ENCODE assay signal across 8 mouse cellular contexts in genomic region chr11:76397650-76398311, GRCm38 (mm10). TPM values are rescaled to one million over a fixed set of nuclear protein-coding genes. Genes with fewer than 3 reads are reported as not detected.
A peak's percentile ranks its signal among the peaks of the same experiment; 100 is the strongest.
DNase-seq lines count a peak whose midpoint lies in the region; ATAC-seq and TF ChIP-seq lines count a peak whose summit lies in the region.

No protein-coding gene starts in this region.

- 0 out of 2 replicates have a peak overlapping the region, but pooled peaks have one; percentile 80 for H3K27ac ChIP-seq in heart, postnatal 0 days (ENCODE audit: low read depth)
- H3K27ac ChIP-seq in limb, embryonic 12.5 days: peak overlapping the region; percentile 92

- H3K9me3 ChIP-seq in heart, postnatal 0 days (replicated peaks; ENCODE audit: control insufficient read depth, low read length): no peaks in the 10 kb centered on the region
- H3K9me3 ChIP-seq in limb, embryonic 12.5 days: no peaks in the 10 kb centered on the region

- peaks cover 56% of the 10 kb centered on the region for H3K79me2 ChIP-seq in myocyte (ENCODE audit: control insufficient read depth, insufficient read depth)

- TF ChIP-seq CTCF in heart, postnatal 0 days (IDR thresholded peaks at IDR 0.05; ENCODE audit: low read depth): no peak

- peak overlapping the region; percentile 89 for H3K4me3 ChIP-seq in heart, postnatal 0 days (ENCODE audit: low read depth, low read length)
- peak overlapping the region; percentile 88 for H3K4me3 ChIP-seq in limb, embryonic 12.5 days (replicated peaks)
- H3K4me3 ChIP-seq in myocyte: peak overlapping the region; percentile 98

- H3K4me2 ChIP-seq in heart, postnatal 0 days (ENCODE audit: low read depth, low read length): peak overlapping the region; percentile 100
- peak overlapping the region; percentile 90 for H3K4me2 ChIP-seq in limb, embryonic 12.5 days
- H3K4me2 ChIP-seq in myocyte (ENCODE audit: low read depth): peak overlapping the region; percentile 95

- peak overlapping the region; percentile 66 for H3ac ChIP-seq in myocyte (ENCODE audit: control insufficient read depth, insufficient read length)

- no peaks in the 10 kb centered on the region for H3K27me3 ChIP-seq in heart, postnatal 0 days (ENCODE audit: control insufficient read depth, insufficient read depth, low read length)
- no peaks in the 10 kb centered on the region for H3K27me3 ChIP-seq in limb, embryonic 12.5 days
- no peaks in the 10 kb centered on the region for H3K27me3 ChIP-seq in myocyte (ENCODE audit: control insufficient read depth, insufficient read depth, insufficient read length)

- WGBS in heart, postnatal 0 days: 2% methylated on average over 25 of the region's 26 CpGs
- WGBS in limb, embryonic 12.5 days: 1% methylated on average over 26 of the region's 26 CpGs

- no peak for ATAC-seq in heart, postnatal 0 days (ENCODE audit: insufficient read depth, low read depth)
- ATAC-seq in limb, embryonic 12.5 days (ENCODE audit: insufficient number of reproducible peaks, insufficient read depth, low FRiP score, low TSS enrichment, low read depth): no peak; the same call in 1 of the 2 replicates
- ATAC-seq in frontal cortex, adult (ENCODE audit: low TSS enrichment): no peak

- no peak for TF ChIP-seq EP300 in heart, postnatal 0 days (IDR thresholded peaks at IDR 0.05; ENCODE audit: low read depth)

- TF ChIP-seq POLR2A in myocyte (IDR thresholded peaks at IDR 0.05; ENCODE audit: insufficient read length, low read depth): no peak

- H3K9ac ChIP-seq in heart, postnatal 0 days (replicated peaks; ENCODE audit: low read depth, low read length): peak overlapping the region; percentile 71
- peak overlapping the region; percentile 89 for H3K9ac ChIP-seq in limb, embryonic 12.5 days (replicated peaks)

- peak; percentile 57 for DNase-seq in ovary, postnatal 36 days (ENCODE audit: low spot score)
- DNase-seq in ovary, adult 18-20 months (ENCODE audit: low spot score): no peak
- DNase-seq in embryo, embryonic 11.5 days (ENCODE audit: low read depth, low spot score): peak; percentile 62
- peak; percentile 26 for DNase-seq in heart, postnatal 0 days (ENCODE audit: low spot score)
- DNase-seq in ovary, postnatal 14 days (ENCODE audit: low spot score): no peak

- H3K36me3 ChIP-seq in heart, postnatal 0 days (replicated peaks; ENCODE audit: control insufficient read depth, insufficient read depth, low read length): no peaks in the 10 kb centered on the region
- H3K36me3 ChIP-seq in limb, embryonic 12.5 days: no peaks in the 10 kb centered on the region
- no peaks in the 10 kb centered on the region for H3K36me3 ChIP-seq in myocyte (ENCODE audit: control insufficient read depth, insufficient read depth)

- H3K4me1 ChIP-seq in heart, postnatal 0 days (ENCODE audit: control insufficient read depth, insufficient read depth): no peaks in the 10 kb centered on the region
- peaks cover 27% of the 10 kb centered on the region for H3K4me1 ChIP-seq in limb, embryonic 12.5 days (replicated peaks)

TF ChIP-seq in myocyte, 11 proteins besides CTCF, POLR2A, EP300 and RAD21:
- no peak for TF ChIP-seq USF1 (IDR thresholded peaks at IDR 0.05; ENCODE audit: low read depth)
- TF ChIP-seq MAX (IDR thresholded peaks at IDR 0.05; ENCODE audit: low read depth): no peak
- TF ChIP-seq MYOG (IDR thresholded peaks at IDR 0.05; ENCODE audit: control insufficient read depth in 1 of 3, insufficient read depth in 1 of 3, insufficient read length in 2 of 3, low read depth in 2 of 3): no peak
- TF ChIP-seq SRF (IDR thresholded peaks at IDR 0.05; ENCODE audit: control insufficient read depth, insufficient read length, low read depth): no peak
- TF ChIP-seq TCF12 (IDR thresholded peaks at IDR 0.05; ENCODE audit: insufficient read depth, poor library complexity, severe bottlenecking): no peak
- TF ChIP-seq POLR2AphosphoS2 (IDR thresholded peaks at IDR 0.05; ENCODE audit: insufficient read length, low read depth): no peak
- no peak for TF ChIP-seq MYOD1 (IDR thresholded peaks at IDR 0.05; ENCODE audit: control insufficient read depth in 1 of 3, insufficient read length in 2 of 3, low read depth in 2 of 3)
- TF ChIP-seq TCF3 (IDR thresholded peaks at IDR 0.05; ENCODE audit: insufficient read length, low read depth): no peak
- TF ChIP-seq E2F4 (IDR thresholded peaks at IDR 0.05; ENCODE audit: insufficient read depth): no peak
- no peak for TF ChIP-seq CEBPB (IDR thresholded peaks at IDR 0.05; ENCODE audit: insufficient read depth, poor library complexity, severe bottlenecking)
- no peak for TF ChIP-seq REST (IDR thresholded peaks at IDR 0.05; ENCODE audit: insufficient read depth, insufficient read length)

RNA-seq across cellular contexts. Expression of gene Nxn, which starts 1.2 kb away (rescaled TPM):
- 35.6 and 50.7 TPM in 2 replicates for total RNA-seq in heart, postnatal 0 days (2014; rRNA removed; ENCODE audit: low replicate concordance)
- 10.6 TPM in 2 replicates for polyA plus RNA-seq in heart, postnatal 0 days (2015; fragmentation: Nextera tagmentation; extraction: Ambion mirVana)
- 61.2 and 67.7 TPM in 2 replicates for polyA plus RNA-seq in limb, embryonic 12.5 days (2016; fragmentation: Nextera tagmentation; extraction: Ambion mirVana)
- polyA plus RNA-seq in myocyte (2012; fragmentation: generic; extraction: Trizol): 76.8 TPM

RNA-seq across cellular contexts. Expression of gene Timm22, which starts 9.0 kb away (rescaled TPM):
- total RNA-seq in heart, postnatal 0 days (2014; rRNA removed; ENCODE audit: low replicate concordance): 20.1 and 42.8 TPM in 2 replicates
- polyA plus RNA-seq in heart, postnatal 0 days (2015; fragmentation: Nextera tagmentation; extraction: Ambion mirVana): 90.5 and 99.9 TPM in 2 replicates
- 127 and 149 TPM in 2 replicates for polyA plus RNA-seq in limb, embryonic 12.5 days (2016; fragmentation: Nextera tagmentation; extraction: Ambion mirVana)
- polyA plus RNA-seq in myocyte (2012; fragmentation: generic; extraction: Trizol): 101 TPM

Comparison
In these comparisons a context has a peak if more than half of its experiments do, and no peak if none do; other contexts are left out.
1. DNase-seq: peak in ovary, postnatal 36 days (single experiment), embryo, embryonic 11.5 days (single experiment) and heart, postnatal 0 days (single experiment); none in ovary, adult 18-20 months (single experiment) and ovary, postnatal 14 days (single experiment).
2. Peak in every context shown above with its lines, with median percentiles within 50 percentile points of each other: H3K4me2 ChIP-seq and H3K4me3 ChIP-seq.